Mouse (Mus musculus) megakaryocyte progenitor cell, adult 5-6 weeks (primary cell): ENCODE data around the gene Paqr9. TPM values are rescaled to one million over a fixed set of nuclear protein-coding genes. Genes with fewer than 3 reads are reported as not detected.

ENCODE experiments used
- ATAC-seq: replicated peaks from 2 replicates; pipeline ENCODE4 v1.8.0; 2016; ENCODE audit warnings: mild to moderate bottlenecking, moderate TSS enrichment, inconsistent platforms; ENCODE audit not compliant: poor library complexity
- total RNA-seq, 2 experiments: library from RNA; stranded (forward) in 1 of 2; stranded (reverse) in 1 of 2; fragments of 157-497, 149-512 nt in 1 of 2; fragments of 200-1000 nt in 1 of 2; gene quantifications; 2 replicates each; pipeline versions ENCODE4 v1.2.3 to v1.2.4; 2015 to 2017

Gene Paqr9
- total RNA-seq, 2 experiments from 2014 or later: 1.7 to 4.4 TPM

DNA sequence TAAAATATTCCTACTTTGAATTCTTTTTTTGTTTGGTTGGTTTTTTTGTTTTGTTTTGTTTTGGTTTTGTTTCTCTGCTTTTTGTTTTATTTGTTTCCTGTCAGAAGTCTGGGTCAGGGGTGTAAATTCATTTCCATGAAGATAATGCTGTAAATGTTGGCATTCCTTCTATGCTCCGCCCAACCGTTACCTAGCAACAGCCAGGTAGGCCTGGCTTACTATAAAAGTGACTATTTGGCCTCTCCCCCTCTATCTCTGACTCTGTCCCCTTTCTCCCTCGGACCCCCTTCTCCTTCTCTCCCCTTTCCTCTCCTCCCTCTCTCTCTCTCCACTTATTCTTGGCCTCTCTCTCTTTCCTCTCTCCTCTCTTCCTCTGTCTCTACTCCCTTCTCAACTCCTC lies 56.5 kb downstream of the Paqr9 start:
- no peak for ATAC-seq

Other genes with a start within 250 kb of the Paqr9 start
- gene Chst2, start 152.9 kb upstream of the Paqr9 start, total RNA-seq (2015): 0.05 and 0.10 TPM in 2 replicates
- gene Chst2, start 152.9 kb upstream of the Paqr9 start, total RNA-seq (2017): 0.03 TPM in 1 of 2 replicates, not detected in the other
- 111 and 114 TPM in 2 replicates for gene U2surp, start 47.7 kb upstream of the Paqr9 start, total RNA-seq (2015)
- gene U2surp, start 47.7 kb upstream of the Paqr9 start, total RNA-seq (2017): 169 and 201 TPM in 2 replicates
- gene Pcolce2, start 77.9 kb downstream of the Paqr9 start, total RNA-seq (2015): not detected in 2 replicates
- gene Pcolce2, start 77.9 kb downstream of the Paqr9 start, total RNA-seq (2017): 0.12 TPM in 1 of 2 replicates, not detected in the other
- gene Trpc1, start 190.7 kb downstream of the Paqr9 start, total RNA-seq (2015): 0.39 TPM in 1 of 2 replicates, not detected in the other
- 0.33 TPM in 1 of 2 replicates, not detected in the other for gene Trpc1, start 190.7 kb downstream of the Paqr9 start, total RNA-seq (2017)